Mouse (Mus musculus): ENCODE measurements around the gene Hist1h2bl. TPM values are rescaled to one million over a fixed set of nuclear protein-coding genes. Genes with fewer than 3 reads are reported as not detected.

The Hist1h2bl gene
- total RNA-seq, 2 experiments from 2014 or later, result 280 to 409 TPM

Other genes starting within 250 kb of the Hist1h2bl start
Only the 30 nearest of the 32 such genes appear.
- gene Gm10065, start 236.7 kb downstream of the Hist1h2bl start, total RNA-seq (2015), result not detected in 2 replicates
- not detected in 2 replicates for gene Gm10065, start 236.7 kb downstream of the Hist1h2bl start, total RNA-seq (2017)
- 0.09 and 0.56 TPM in 2 replicates for gene AK157302, start 220.9 kb downstream of the Hist1h2bl start, total RNA-seq (2015)
- gene AK157302, start 220.9 kb downstream of the Hist1h2bl start, total RNA-seq (2017), result 0.20 TPM in 1 of 2 replicates, not detected in the other
- gene Gm11273, start 214.7 kb downstream of the Hist1h2bl start, total RNA-seq (2015), result 7.8 and 10.7 TPM in 2 replicates
- gene Gm11273, start 214.7 kb downstream of the Hist1h2bl start, total RNA-seq (2017), result 4.3 and 5.2 TPM in 2 replicates
- gene Zkscan8, start 185.0 kb downstream of the Hist1h2bl start, total RNA-seq (2015), result 7.0 and 7.1 TPM in 2 replicates
- 4.4 and 4.9 TPM in 2 replicates for gene Zkscan8, start 185.0 kb downstream of the Hist1h2bl start, total RNA-seq (2017)
- gene Olfr1366, start 173.3 kb downstream of the Hist1h2bl start, total RNA-seq (2015), result not detected in 2 replicates
- not detected in 2 replicates for gene Olfr1366, start 173.3 kb downstream of the Hist1h2bl start, total RNA-seq (2017)
- gene Olfr1535, start 156.2 kb downstream of the Hist1h2bl start, total RNA-seq (2015), result not detected in 2 replicates
- not detected in 2 replicates for gene Olfr1535, start 156.2 kb downstream of the Hist1h2bl start, total RNA-seq (2017)
- gene Olfr1364, start 134.4 kb downstream of the Hist1h2bl start, total RNA-seq (2015), result not detected in 2 replicates
- gene Olfr1364, start 134.4 kb downstream of the Hist1h2bl start, total RNA-seq (2017), result not detected in 2 replicates
- gene Olfr1362, start 102.1 kb downstream of the Hist1h2bl start, total RNA-seq (2015), result not detected in 2 replicates
- gene Olfr1362, start 102.1 kb downstream of the Hist1h2bl start, total RNA-seq (2017), result not detected in 2 replicates
- not detected in 2 replicates for gene Olfr11, start 73.6 kb downstream of the Hist1h2bl start, total RNA-seq (2015)
- gene Olfr11, start 73.6 kb downstream of the Hist1h2bl start, total RNA-seq (2017), result not detected in 2 replicates
- not detected in 2 replicates for gene Olfr1361, start 52.8 kb downstream of the Hist1h2bl start, total RNA-seq (2015)
- not detected in 2 replicates for gene Olfr1361, start 52.8 kb downstream of the Hist1h2bl start, total RNA-seq (2017)
- not detected in 2 replicates for gene Olfr1360, start 38.7 kb downstream of the Hist1h2bl start, total RNA-seq (2015)
- gene Olfr1360, start 38.7 kb downstream of the Hist1h2bl start, total RNA-seq (2017), result not detected in 2 replicates
- not detected in 2 replicates for gene Olfr1359, start 18.0 kb downstream of the Hist1h2bl start, total RNA-seq (2015)
- gene Olfr1359, start 18.0 kb downstream of the Hist1h2bl start, total RNA-seq (2017), result not detected in 2 replicates
- gene Hist1h2ai, start 279 bp upstream of the Hist1h2bl start, total RNA-seq (2015), result 5.0 and 7.6 TPM in 2 replicates
- 3,924 and 4,338 TPM in 2 replicates for gene Hist1h2ai, start 279 bp upstream of the Hist1h2bl start, total RNA-seq (2017)
- 37.0 and 141 TPM in 2 replicates for gene Hist1h3h, start 1.5 kb upstream of the Hist1h2bl start, total RNA-seq (2015)
- 82.6 and 194 TPM in 2 replicates for gene Hist1h3h, start 1.5 kb upstream of the Hist1h2bl start, total RNA-seq (2017)
- 139 and 162 TPM in 2 replicates for gene Hist1h2bm, start 5.9 kb upstream of the Hist1h2bl start, total RNA-seq (2015)
- gene Hist1h2bm, start 5.9 kb upstream of the Hist1h2bl start, total RNA-seq (2017), result 615 and 635 TPM in 2 replicates
- 5.8 and 10.7 TPM in 2 replicates for gene Hist1h4j, start 18.9 kb upstream of the Hist1h2bl start, total RNA-seq (2015)
- gene Hist1h4j, start 18.9 kb upstream of the Hist1h2bl start, total RNA-seq (2017), result 595 and 644 TPM in 2 replicates
- gene Hist1h4k, start 34.4 kb upstream of the Hist1h2bl start, total RNA-seq (2015), result 97.3 and 158 TPM in 2 replicates
- 2,083 and 3,751 TPM in 2 replicates for gene Hist1h4k, start 34.4 kb upstream of the Hist1h2bl start, total RNA-seq (2017)
- 141 and 258 TPM in 2 replicates for gene Hist1h2ak, start 37.7 kb upstream of the Hist1h2bl start, total RNA-seq (2015)
- 1,551 and 1,637 TPM in 2 replicates for gene Hist1h2ak, start 37.7 kb upstream of the Hist1h2bl start, total RNA-seq (2017)
- gene Hist1h2bn, start 38.0 kb upstream of the Hist1h2bl start, total RNA-seq (2015), result 318 and 331 TPM in 2 replicates
- 1,434 and 1,651 TPM in 2 replicates for gene Hist1h2bn, start 38.0 kb upstream of the Hist1h2bl start, total RNA-seq (2017)
- gene Hist1h1b, start 64.5 kb upstream of the Hist1h2bl start, total RNA-seq (2015), result 792 and 803 TPM in 2 replicates
- gene Hist1h1b, start 64.5 kb upstream of the Hist1h2bl start, total RNA-seq (2017), result 2,001 and 2,565 TPM in 2 replicates
- 290 and 369 TPM in 2 replicates for gene Hist1h3i, start 67.2 kb upstream of the Hist1h2bl start, total RNA-seq (2015)
- gene Hist1h3i, start 67.2 kb upstream of the Hist1h2bl start, total RNA-seq (2017), result 211 and 245 TPM in 2 replicates
- gene Hist1h2an, start 71.1 kb upstream of the Hist1h2bl start, total RNA-seq (2015), result 5.6 TPM in 1 of 2 replicates, not detected in the other
- gene Hist1h2an, start 71.1 kb upstream of the Hist1h2bl start, total RNA-seq (2017), result 740 and 806 TPM in 2 replicates
- gene Hist1h2bp, start 71.3 kb upstream of the Hist1h2bl start, total RNA-seq (2015), result 15.3 and 29.2 TPM in 2 replicates
- gene Hist1h2bp, start 71.3 kb upstream of the Hist1h2bl start, total RNA-seq (2017), result 50.7 and 60.8 TPM in 2 replicates
- gene Hist1h2bq, start 94.1 kb upstream of the Hist1h2bl start, total RNA-seq (2015), result 340 and 370 TPM in 2 replicates
- 37.2 and 71.4 TPM in 2 replicates for gene Hist1h2bq, start 94.1 kb upstream of the Hist1h2bl start, total RNA-seq (2017)
- gene Hist1h2ao, start 94.3 kb upstream of the Hist1h2bl start, total RNA-seq (2015), result 149 and 256 TPM in 2 replicates
- 2,161 and 2,311 TPM in 2 replicates for gene Hist1h2ao, start 94.3 kb upstream of the Hist1h2bl start, total RNA-seq (2017)
- gene Hist1h4m, start 95.6 kb upstream of the Hist1h2bl start, total RNA-seq (2015), result 67.9 and 71.7 TPM in 2 replicates
- 1,995 and 3,050 TPM in 2 replicates for gene Hist1h4m, start 95.6 kb upstream of the Hist1h2bl start, total RNA-seq (2017)
- 60.0 and 63.1 TPM in 2 replicates for gene Hist1h4n, start 116.1 kb upstream of the Hist1h2bl start, total RNA-seq (2015)
- 1,683 and 2,067 TPM in 2 replicates for gene Hist1h4n, start 116.1 kb upstream of the Hist1h2bl start, total RNA-seq (2017)
- 111 and 142 TPM in 2 replicates for gene Hist1h2ap, start 117.4 kb upstream of the Hist1h2bl start, total RNA-seq (2015)
- gene Hist1h2ap, start 117.4 kb upstream of the Hist1h2bl start, total RNA-seq (2017), result 857 and 1,070 TPM in 2 replicates
- gene Hist1h2br, start 117.6 kb upstream of the Hist1h2bl start, total RNA-seq (2015), result 322 and 378 TPM in 2 replicates
- gene Hist1h2br, start 117.6 kb upstream of the Hist1h2bl start, total RNA-seq (2017), result 273 and 294 TPM in 2 replicates
- gene Zfp184, start 229.0 kb upstream of the Hist1h2bl start, total RNA-seq (2015), result 0.23 and 0.36 TPM in 2 replicates
- gene Zfp184, start 229.0 kb upstream of the Hist1h2bl start, total RNA-seq (2017), result 0.65 TPM in 1 of 2 replicates, not detected in the other

Measured in megakaryocyte, adult 5-6 weeks (primary cell).